Mouse (Mus musculus): Measurements from ENCODE around the gene Ttc39b.

The Ttc39b gene

GRCm38 (mm10) chr4:83198123-83198522, 125.9 kb downstream of the Ttc39b start:
- DNase-seq (ENCODE audit: extremely low spot score, low read depth, low spot score): no peak

- no peak for DNase-seq (ENCODE audit: extremely low spot score, low read depth, low spot score)
Observed at GRCm38 (mm10) chr4:83189736-83190135, 134.3 kb downstream of the Ttc39b start.

- no peak for DNase-seq (ENCODE audit: extremely low spot score, low read depth, low spot score)
Observed at GRCm38 (mm10) chr4:83187324-83187723, 136.7 kb downstream of the Ttc39b start.

- no peak for DNase-seq (ENCODE audit: extremely low spot score, low read depth, low spot score)
Observed at GRCm38 (mm10) chr4:83186448-83186847, 137.6 kb downstream of the Ttc39b start.

GRCm38 (mm10) chr4:83183288-83183930, 140.6 kb downstream of the Ttc39b start:
- DNase-seq (ENCODE audit: extremely low spot score, low read depth, low spot score): peak; percentile 61

GRCm38 (mm10) chr4:83182178-83183068, 141.6 kb downstream of the Ttc39b start:
- DNase-seq (ENCODE audit: extremely low spot score, low read depth, low spot score): no peak

- no peak for DNase-seq (ENCODE audit: extremely low spot score, low read depth, low spot score)
Observed at GRCm38 (mm10) chr4:83177471-83177870, 146.6 kb downstream of the Ttc39b start.

- no peak for DNase-seq (ENCODE audit: extremely low spot score, low read depth, low spot score)
Observed at GRCm38 (mm10) chr4:83174946-83175345, 149.1 kb downstream of the Ttc39b start.

GRCm38 (mm10) chr4:83172278-83172677, 151.8 kb downstream of the Ttc39b start:
- peak; percentile 26 for DNase-seq (ENCODE audit: extremely low spot score, low read depth, low spot score)

- no peak for DNase-seq (ENCODE audit: extremely low spot score, low read depth, low spot score)
Observed at GRCm38 (mm10) chr4:83170741-83171140, 153.3 kb downstream of the Ttc39b start.
